In genomic region chr7:109860162-109860561, GRCm38 (mm10) we compare ENCODE assay signal across 22 mouse cellular contexts. TPM values are rescaled to one million over a fixed set of nuclear protein-coding genes. Genes with fewer than 3 reads are reported as not detected.
DNase-seq lines count a peak whose midpoint lies in the region; ATAC-seq lines count a peak whose summit lies in the region.
"Had no signal": no experiment of that assay in that cellular context is flagged by ENCODE, and none has a peak within 500 bp of the region (broad histone marks: within the 10 kb centered on the region; RNA-seq: fewer than 3 reads in every experiment).

No protein-coding gene starts in this region.

- peak; percentile 75 for ATAC-seq in kidney, embryonic 14.5 days (ENCODE audit: low FRiP score, low TSS enrichment)
- ATAC-seq in kidney, embryonic 16.5 days (ENCODE audit: low FRiP score, low TSS enrichment): peak; percentile 83; the same call in 1 of the 2 replicates
- ATAC-seq: forebrain, embryonic 14.5 days had no signal

- H3K4me1 ChIP-seq in kidney, embryonic 14.5 days (ENCODE audit: control insufficient read depth, insufficient read depth, low read length): 0 out of 2 replicates have a peak, but pooled peaks cover 2% of the 10 kb centered on the region
- H3K4me1 ChIP-seq in kidney, embryonic 16.5 days (ENCODE audit: insufficient read depth, low read length): no peaks in the 10 kb centered on the region

- peaks cover 14% of the 10 kb centered on the region for H3K27me3 ChIP-seq in kidney, embryonic 14.5 days (ENCODE audit: control insufficient read depth, insufficient read depth, low read length)
- H3K27me3 ChIP-seq in kidney, embryonic 16.5 days (ENCODE audit: insufficient read depth, low read length): peaks cover 17% of the 10 kb centered on the region

- no peaks in the 10 kb centered on the region for H3K36me3 ChIP-seq in kidney, embryonic 14.5 days (ENCODE audit: control insufficient read depth, insufficient read depth, low read length)
- no peaks in the 10 kb centered on the region for H3K36me3 ChIP-seq in kidney, embryonic 16.5 days (ENCODE audit: insufficient read depth, low read length)
- H3K36me3 ChIP-seq: embryonic facial prominence, embryonic 13.5 days; embryonic facial prominence, embryonic 15.5 days; forebrain, embryonic 10.5 days; forebrain, embryonic 12.5 days had no signal

- no peak overlapping the region for H3K4me3 ChIP-seq in kidney, embryonic 14.5 days (ENCODE audit: low read length)
- H3K4me3 ChIP-seq in kidney, embryonic 16.5 days (ENCODE audit: low read length): no peak overlapping the region
- H3K4me3 ChIP-seq: embryonic facial prominence, embryonic 13.5 days; embryonic facial prominence, embryonic 15.5 days; erythroblast, embryonic 14.5 days; forebrain, embryonic 10.5 days; forebrain, embryonic 12.5 days had no signal

- no peaks in the 10 kb centered on the region for H3K9me3 ChIP-seq in kidney, embryonic 14.5 days (ENCODE audit: control insufficient read depth, low read length)
- no peaks in the 10 kb centered on the region for H3K9me3 ChIP-seq in kidney, embryonic 16.5 days (ENCODE audit: low read length)
- H3K9me3 ChIP-seq: embryonic facial prominence, embryonic 13.5 days; embryonic facial prominence, embryonic 15.5 days; forebrain, embryonic 10.5 days; forebrain, embryonic 12.5 days had no signal

- H3K27ac ChIP-seq in kidney, embryonic 14.5 days (ENCODE audit: low read depth, low read length): no peak overlapping the region
- no peak overlapping the region for H3K27ac ChIP-seq in kidney, embryonic 16.5 days (ENCODE audit: low read length)
- H3K27ac ChIP-seq: embryonic facial prominence, embryonic 13.5 days; embryonic facial prominence, embryonic 15.5 days; forebrain, embryonic 10.5 days; forebrain, embryonic 12.5 days had no signal

- H3K4me2 ChIP-seq in kidney, embryonic 14.5 days (replicated peaks; ENCODE audit: low read depth, low read length): no peak overlapping the region
- H3K4me2 ChIP-seq in kidney, embryonic 16.5 days (replicated peaks; ENCODE audit: low read depth, low read length): no peak overlapping the region
- H3K4me2 ChIP-seq: embryonic facial prominence, embryonic 13.5 days; embryonic facial prominence, embryonic 15.5 days; forebrain, embryonic 12.5 days had no signal

- no peak overlapping the region for H3K9ac ChIP-seq in kidney, embryonic 14.5 days (ENCODE audit: low read depth, low read length)
- no peak overlapping the region for H3K9ac ChIP-seq in kidney, embryonic 16.5 days (replicated peaks; ENCODE audit: low read length)
- H3K9ac ChIP-seq: embryonic facial prominence, embryonic 13.5 days; embryonic facial prominence, embryonic 15.5 days; forebrain, embryonic 12.5 days had no signal

- 80% methylated on average over 7 of the region's 7 CpGs for WGBS in kidney, embryonic 14.5 days
- 52% methylated on average over 7 of the region's 7 CpGs for WGBS in kidney, embryonic 16.5 days

- no peak for DNase-seq in kidney, adult 18-20 months
- DNase-seq in kidney, postnatal 36 days: no peak
- DNase-seq in kidney, postnatal 4 days: peak; percentile 15 to 21
- DNase-seq in kidney, postnatal 25 days: no peak
- DNase-seq: adrenal gland, adult 2 months; adrenal gland, postnatal 10 days; adrenal gland, postnatal 25 days; cerebellum, adult 11 months; cerebellum, adult 18-20 months; cerebellum, adult 8-10 months; cerebellum, adult 9-11 months; cerebellum, postnatal 14 days; cerebellum, postnatal 36 days; embryo, embryonic 11 days had no signal

RNA-seq across cellular contexts. Expression of gene Scube2, which starts 5.3 kb away (rescaled TPM):
- 0.34 and 0.77 TPM in 2 replicates for polyA plus RNA-seq in kidney, embryonic 14.5 days (2014; fragmentation: Nextera tagmentation; extraction: Ambion mirVana)
- polyA plus RNA-seq in kidney, embryonic 16.5 days (2015; fragmentation: Nextera tagmentation; extraction: Ambion mirVana): 1.7 and 1.8 TPM in 2 replicates
- polyA plus RNA-seq: erythroblast, embryonic 14.5 days had no signal

Comparison
In these comparisons a context has a peak if more than half of its experiments do, and no peak if none do; other contexts are left out.
1. DNase-seq: peak in kidney, postnatal 4 days (2 of 2); none in kidney, adult 18-20 months (single experiment), kidney, postnatal 36 days (0 of 2) and kidney, postnatal 25 days (0 of 2).